Mouse (Mus musculus) E14TG2a.4 (cell line): ENCODE measurements around the gene Zbtb22.
A peak's percentile ranks its signal among the peaks of the same experiment; 100 is the strongest.
"Not testable (repeated sequence)": the region's sequence is repeated elsewhere in the genome, so short reads cannot be mapped to it uniquely, and the experiment has no call there.

Source experiments
- H3K27me3 ChIP-seq: 2 replicates; pipeline ENCODE4 v1.6.1; 2014; ENCODE audit warnings: low read length, control low read depth; ENCODE audit not compliant: insufficient read depth
- H3K36me3 ChIP-seq: 2 replicates; pipeline ENCODE4 v1.6.1; 2014; ENCODE audit warnings: low read length, control low read depth; ENCODE audit not compliant: insufficient read depth
- H3K4me1 ChIP-seq: replicated peaks from 2 replicates; pipeline ENCODE4 v1.6.1; 2014; ENCODE audit warnings: low read depth, low read length, control low read depth
- H3K4me3 ChIP-seq: replicated peaks from 2 replicates; pipeline ENCODE4 v1.5.1; 2014; ENCODE audit warnings: mild to moderate bottlenecking, low read length
- H3K9me3 ChIP-seq: 2 replicates; pipeline ENCODE4 v1.6.1; 2014; ENCODE audit warnings: low read length, control low read depth
- CTCF ChIP-seq: conservative IDR thresholded peaks from 2 replicates; pipeline ENCODE4 v1.5.1; 2014; ENCODE audit warnings: low read length
- NANOG ChIP-seq: IDR thresholded peaks from 2 replicates; pipeline ENCODE4 v1.6.1; 2014; ENCODE audit warnings: borderline replicate concordance, low read length, mixed read lengths
- POU5F1 ChIP-seq: IDR thresholded peaks from 2 replicates; pipeline ENCODE4 v1.6.1; 2014; ENCODE audit warnings: low read length, borderline replicate concordance

Gene Zbtb22

DNA sequence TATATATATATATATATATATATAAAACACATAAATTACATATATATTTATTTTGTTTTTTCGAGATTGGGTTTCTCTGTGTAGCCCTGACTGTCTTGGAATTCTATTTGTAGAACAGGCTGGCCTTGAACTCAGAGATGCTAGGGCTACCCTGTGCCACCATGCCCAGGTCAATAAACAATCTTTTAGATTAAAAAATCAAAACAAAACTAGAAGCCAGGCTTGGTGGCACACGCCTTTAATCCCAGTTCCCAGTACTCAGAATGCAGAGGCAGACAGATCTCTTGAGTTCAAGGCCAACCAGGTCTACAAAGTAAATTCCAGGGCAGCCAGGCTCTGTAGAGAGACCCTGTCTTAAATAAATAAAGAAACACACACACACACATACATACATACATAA is 24.3 kb upstream of the Zbtb22 start:
- no peaks in the 10 kb centered on the region for H3K9me3 ChIP-seq
- no peak overlapping the region for H3K4me3 ChIP-seq
- TF ChIP-seq NANOG, result no peak
- no peak for TF ChIP-seq CTCF
- no peak for TF ChIP-seq POU5F1
- peaks cover 30% of the 10 kb centered on the region for H3K36me3 ChIP-seq
- H3K4me1 ChIP-seq, result peaks cover 73% of the 10 kb centered on the region
- H3K27me3 ChIP-seq, result no peaks in the 10 kb centered on the region

- not testable (repeated sequence) for H3K9me3 ChIP-seq, H3K4me3 ChIP-seq, H3K27me3 ChIP-seq
- H3K36me3 ChIP-seq, result peaks cover 25% of the 10 kb centered on the region
- TF ChIP-seq CTCF, result peak; percentile 21
- peaks cover 72% of the 10 kb centered on the region for H3K4me1 ChIP-seq
Measured at GRCm38 (mm10) chr17:33891892-33892291, 23.8 kb upstream of the Zbtb22 start.

DNA sequence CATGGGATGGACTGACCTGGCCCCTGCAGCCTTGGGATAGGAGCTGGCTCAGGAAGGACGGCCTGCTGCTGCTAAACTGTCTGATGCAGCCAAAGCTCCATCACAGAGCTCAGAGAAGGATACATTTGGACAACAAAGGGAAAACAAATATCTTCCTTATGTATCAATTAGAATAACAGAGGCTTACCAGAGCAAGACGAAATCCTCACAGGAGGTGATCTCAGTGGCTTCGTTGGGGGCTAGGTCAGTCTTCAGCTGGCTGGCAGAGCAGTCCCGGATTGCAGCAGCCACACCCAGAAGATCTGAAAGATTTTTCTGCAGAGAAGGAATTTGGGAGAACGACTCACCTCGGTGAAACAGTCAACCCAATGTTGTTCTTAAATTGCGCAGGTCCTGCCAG is 23.3 kb upstream of the Zbtb22 start:
- Histone ChIP-seq H3K27me3 (no peaks in the 10 kb centered on the region), H3K4me1 (peaks cover 71% of the 10 kb centered on the region), H3K4me3 (peak overlapping the region; percentile 37), H3K36me3 (peaks cover 20% of the 10 kb centered on the region), H3K9me3 (no peaks in the 10 kb centered on the region)
- TF ChIP-seq CTCF (no peak), NANOG (peak; percentile 74)

- peaks cover 14% of the 10 kb centered on the region for H3K36me3 ChIP-seq
- H3K27me3 ChIP-seq, H3K9me3 ChIP-seq: not testable (repeated sequence)
- H3K4me1 ChIP-seq, result peaks cover 71% of the 10 kb centered on the region
- peak overlapping the region; percentile 37 for H3K4me3 ChIP-seq
Measured at GRCm38 (mm10) chr17:33893011-33893410, 22.7 kb upstream of the Zbtb22 start.

DNA sequence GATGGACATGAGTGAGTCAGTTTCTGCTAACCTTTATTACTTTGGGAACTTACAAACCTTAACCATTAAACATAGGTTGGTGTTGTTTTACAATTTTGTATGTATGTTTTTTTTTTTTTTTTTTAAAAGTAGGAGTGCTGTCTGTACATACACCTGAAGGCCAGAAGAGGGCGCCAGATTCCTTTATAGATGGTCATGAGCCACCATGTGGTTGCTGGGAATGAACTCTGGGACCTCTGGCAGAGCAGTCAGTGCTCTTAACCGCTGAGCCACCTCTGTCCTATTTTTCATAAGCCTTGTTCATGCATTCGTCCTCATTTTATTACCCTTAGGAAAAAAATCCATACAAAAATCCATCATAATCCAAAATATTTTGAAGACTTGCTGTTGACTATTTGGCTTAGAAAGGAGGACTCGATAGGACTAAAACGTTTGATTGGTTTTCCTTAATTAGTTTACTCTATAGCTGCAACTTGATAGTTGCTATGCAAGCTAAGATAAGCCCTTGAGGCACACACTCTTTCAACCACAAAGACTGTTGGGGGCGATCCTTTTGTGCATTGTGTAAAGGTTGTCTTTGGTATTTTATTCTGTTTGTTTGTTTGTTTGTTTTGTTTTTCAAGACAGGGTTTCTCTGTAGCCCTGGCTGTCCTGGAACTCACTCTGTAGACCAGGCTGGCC is 18.4 kb upstream of the Zbtb22 start:
- peaks cover 91% of the 10 kb centered on the region for H3K4me1 ChIP-seq
- H3K27me3 ChIP-seq, result no peaks in the 10 kb centered on the region
- no peaks in the 10 kb centered on the region for H3K9me3 ChIP-seq
- H3K36me3 ChIP-seq, result peaks cover 5% of the 10 kb centered on the region; the same call in 1 of the 2 replicates
- peak; percentile 75 for TF ChIP-seq CTCF
- TF ChIP-seq NANOG, result no peak
- H3K4me3 ChIP-seq, result no peak overlapping the region

GRCm38 (mm10) chr17:33898193-33898592 is 17.5 kb upstream of the Zbtb22 start:
- Histone ChIP-seq H3K4me1 (peaks cover 92% of the 10 kb centered on the region), H3K4me3 (0 out of 2 replicates have a peak overlapping the region, but pooled peaks have one; percentile 13)
- H3K27me3 ChIP-seq, H3K36me3 ChIP-seq, H3K9me3 ChIP-seq: not testable (repeated sequence)

- H3K4me3 ChIP-seq, result peak overlapping the region; percentile 30
- H3K36me3 ChIP-seq, result peaks cover 5% of the 10 kb centered on the region; the same call in 1 of the 2 replicates
- no peaks in the 10 kb centered on the region for H3K27me3 ChIP-seq
- no peaks in the 10 kb centered on the region for H3K9me3 ChIP-seq
- TF ChIP-seq POU5F1 (no peak), CTCF (no peak), NANOG (no peak)
- H3K4me1 ChIP-seq, result peaks cover 91% of the 10 kb centered on the region
Measured at GRCm38 (mm10) chr17:33899642-33900041, 16.1 kb upstream of the Zbtb22 start.

- H3K27me3 ChIP-seq, result no peaks in the 10 kb centered on the region
- peak overlapping the region; percentile 30 for H3K4me3 ChIP-seq
- peaks cover 83% of the 10 kb centered on the region for H3K4me1 ChIP-seq
- H3K9me3 ChIP-seq, result no peaks in the 10 kb centered on the region
- peaks cover 5% of the 10 kb centered on the region; the same call in 1 of the 2 replicates for H3K36me3 ChIP-seq
- no peak for TF ChIP-seq CTCF
- no peak for TF ChIP-seq POU5F1
- no peak for TF ChIP-seq NANOG
Measured at GRCm38 (mm10) chr17:33900281-33900988, 15.3 kb upstream of the Zbtb22 start.

GRCm38 (mm10) chr17:33900989-33901314 is 14.8 kb upstream of the Zbtb22 start:
- peaks cover 1% of the 10 kb centered on the region; the same call in 1 of the 2 replicates for H3K36me3 ChIP-seq

More at GRCm38 (mm10) chr17:33900989-33901314, 14.8 kb upstream of the Zbtb22 start:
- Histone ChIP-seq H3K4me1 (peaks cover 78% of the 10 kb centered on the region), H3K27me3 (no peaks in the 10 kb centered on the region), H3K4me3 (no peak overlapping the region), H3K9me3 (no peaks in the 10 kb centered on the region)
- no peak for TF ChIP-seq NANOG
- no peak for TF ChIP-seq POU5F1
